Mouse (Mus musculus): Measurements from ENCODE around the gene Fam136a. TPM values are rescaled to one million over a fixed set of nuclear protein-coding genes. Genes with fewer than 3 reads are reported as not detected.

The Fam136a gene
- 40.8 and 47.3 TPM in 2 replicates for polyA plus RNA-seq (2012)

GRCm38 (mm10) chr6:86365371-86366124, at the start of gene Fam136a:
Fam136a (plus strand) TSS chr6:86365646.
- TF ChIP-seq GATA1 (IDR thresholded peaks at IDR 0.05; ENCODE audit: low read length): no peak

- no peak for TF ChIP-seq GATA1 (IDR thresholded peaks at IDR 0.05; ENCODE audit: low read length)
Measured at GRCm38 (mm10) chr6:86317066-86317465, 48.4 kb upstream of the Fam136a start.

DNA sequence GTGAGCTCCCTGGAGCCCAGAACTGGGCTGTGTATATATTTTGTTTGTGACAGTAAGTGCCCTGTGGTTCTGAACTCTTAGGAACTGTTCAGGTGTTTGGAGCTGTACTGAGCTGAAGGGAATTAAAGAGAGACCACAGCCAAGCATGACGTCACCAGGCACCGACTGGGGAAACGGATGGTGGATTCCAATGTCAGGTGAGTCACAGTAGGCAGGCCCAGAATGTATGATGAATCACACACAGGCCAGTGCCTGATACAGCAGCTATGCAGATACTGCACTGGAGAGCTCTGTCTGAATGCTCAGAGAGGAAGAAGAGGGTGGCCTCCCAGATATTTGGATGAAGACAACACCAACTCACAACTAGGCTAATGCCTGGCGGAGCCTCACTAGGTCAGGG, 46.6 kb upstream of the Fam136a start:
- TF ChIP-seq GATA1 (IDR thresholded peaks at IDR 0.05; ENCODE audit: low read length): no peak

DNA sequence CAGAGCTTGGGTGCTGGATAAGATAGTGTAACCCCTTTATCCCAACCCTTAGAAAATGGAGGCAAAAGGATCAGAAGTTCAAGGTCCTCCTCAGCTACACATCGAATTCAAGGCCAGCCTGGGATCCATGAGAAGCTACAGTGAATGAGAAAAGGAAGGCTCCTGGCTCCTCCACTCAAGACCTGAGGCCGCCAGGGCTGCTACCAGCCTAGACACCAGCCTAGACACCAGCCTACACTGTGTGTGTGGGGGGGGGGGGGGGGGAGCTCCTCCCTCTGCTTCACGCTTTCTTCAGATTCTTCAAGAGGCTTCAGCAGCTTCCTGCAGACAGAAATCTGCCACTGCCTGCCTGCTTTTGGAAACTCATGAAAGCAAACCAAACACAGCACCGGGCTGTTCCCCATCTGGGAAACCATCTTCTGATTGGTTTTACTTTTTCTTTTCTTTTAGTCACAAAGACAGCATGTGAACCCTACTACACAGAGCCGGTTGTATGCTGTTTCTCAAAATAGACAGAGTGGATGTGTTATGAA, 43.3 kb upstream of the Fam136a start:
- no peak for TF ChIP-seq GATA1 (IDR thresholded peaks at IDR 0.05; ENCODE audit: low read length)

- no peak for TF ChIP-seq GATA1 (IDR thresholded peaks at IDR 0.05; ENCODE audit: low read length)
Measured at GRCm38 (mm10) chr6:86322991-86323390, 42.5 kb upstream of the Fam136a start.

GRCm38 (mm10) chr6:86324400-86324799, 41.0 kb upstream of the Fam136a start:
- TF ChIP-seq GATA1 (IDR thresholded peaks at IDR 0.05; ENCODE audit: low read length): no peak

DNA sequence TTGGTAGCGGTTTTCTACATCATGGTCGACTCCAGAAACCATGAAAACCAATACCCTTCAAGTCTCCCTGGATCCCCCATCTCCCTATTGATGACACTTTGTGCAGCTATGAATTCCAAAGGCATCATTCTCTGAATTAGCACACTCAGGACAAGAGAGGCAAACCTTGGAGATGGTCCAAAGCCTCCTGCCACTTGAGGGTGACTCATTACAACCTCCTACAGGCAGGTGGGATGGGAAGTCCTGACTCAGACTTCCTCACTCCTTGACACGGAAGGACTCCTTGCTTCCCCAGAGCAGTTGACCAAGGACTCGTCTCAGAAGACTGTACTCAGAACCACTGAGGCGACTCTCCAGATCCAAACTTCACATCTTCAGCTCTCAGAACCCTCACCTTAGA, 39.8 kb upstream of the Fam136a start:
- TF ChIP-seq GATA1 (IDR thresholded peaks at IDR 0.05; ENCODE audit: low read length): no peak

DNA sequence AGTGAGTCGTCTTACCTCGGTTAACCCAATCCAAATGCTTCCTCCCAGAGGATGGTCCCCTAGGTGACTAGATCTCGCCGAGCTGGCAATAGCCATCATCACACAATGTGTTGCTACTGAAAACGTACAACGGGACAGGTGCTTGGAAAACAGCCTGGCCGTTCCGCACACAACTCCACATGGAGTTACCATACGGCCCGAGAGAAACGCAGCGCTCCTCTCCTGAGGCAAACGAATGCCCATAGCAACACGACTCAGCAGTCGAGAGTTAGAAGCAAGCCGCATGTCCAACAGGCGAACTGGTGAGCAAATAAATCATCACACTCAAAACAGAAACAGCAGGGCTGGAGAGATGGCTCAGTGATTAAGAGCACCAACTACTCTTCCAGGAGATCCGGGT, 38.6 kb upstream of the Fam136a start:
- no peak for TF ChIP-seq GATA1 (IDR thresholded peaks at IDR 0.05; ENCODE audit: low read length)

DNA sequence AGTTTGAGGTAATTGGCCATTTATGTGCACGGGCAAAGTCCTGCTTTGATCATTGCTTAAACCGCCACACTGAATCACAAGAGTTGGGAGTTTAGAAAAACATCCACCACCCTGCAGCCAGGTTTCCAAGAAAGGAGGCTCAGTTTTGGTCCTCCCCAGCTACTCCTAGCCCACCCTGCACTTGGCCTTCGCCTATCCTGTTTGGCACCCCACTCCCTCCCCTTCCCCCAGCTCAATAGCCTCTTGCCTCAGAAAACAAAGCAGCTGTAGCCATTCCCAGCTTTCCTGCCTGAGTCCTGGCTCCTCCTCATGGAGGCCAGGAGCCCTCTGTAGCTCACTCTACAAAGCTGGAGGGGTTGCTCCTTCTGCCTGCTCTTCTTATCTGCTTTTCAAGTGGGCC, 37.1 kb upstream of the Fam136a start:
- TF ChIP-seq GATA1 (IDR thresholded peaks at IDR 0.05; ENCODE audit: low read length): no peak

DNA sequence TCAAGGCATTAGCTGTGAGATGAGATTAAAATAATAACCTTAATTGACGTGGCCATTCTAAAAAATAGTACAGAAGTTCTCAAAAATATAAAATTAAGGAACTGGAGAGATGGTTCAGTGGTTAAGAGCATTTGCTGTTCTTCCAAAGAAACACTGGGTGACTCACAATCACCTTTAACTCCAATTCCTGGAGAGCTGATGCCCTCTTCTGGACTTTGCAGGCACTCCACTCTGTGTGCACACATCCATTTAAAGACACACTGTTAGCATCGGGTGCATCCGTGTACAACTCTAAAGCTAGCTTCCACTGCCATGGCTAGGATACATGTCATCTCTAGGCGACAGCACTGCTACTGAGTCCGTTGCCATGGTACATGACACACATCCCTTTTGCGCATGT, 35.5 kb upstream of the Fam136a start:
- TF ChIP-seq GATA1 (IDR thresholded peaks at IDR 0.05; ENCODE audit: low read length): no peak

DNA sequence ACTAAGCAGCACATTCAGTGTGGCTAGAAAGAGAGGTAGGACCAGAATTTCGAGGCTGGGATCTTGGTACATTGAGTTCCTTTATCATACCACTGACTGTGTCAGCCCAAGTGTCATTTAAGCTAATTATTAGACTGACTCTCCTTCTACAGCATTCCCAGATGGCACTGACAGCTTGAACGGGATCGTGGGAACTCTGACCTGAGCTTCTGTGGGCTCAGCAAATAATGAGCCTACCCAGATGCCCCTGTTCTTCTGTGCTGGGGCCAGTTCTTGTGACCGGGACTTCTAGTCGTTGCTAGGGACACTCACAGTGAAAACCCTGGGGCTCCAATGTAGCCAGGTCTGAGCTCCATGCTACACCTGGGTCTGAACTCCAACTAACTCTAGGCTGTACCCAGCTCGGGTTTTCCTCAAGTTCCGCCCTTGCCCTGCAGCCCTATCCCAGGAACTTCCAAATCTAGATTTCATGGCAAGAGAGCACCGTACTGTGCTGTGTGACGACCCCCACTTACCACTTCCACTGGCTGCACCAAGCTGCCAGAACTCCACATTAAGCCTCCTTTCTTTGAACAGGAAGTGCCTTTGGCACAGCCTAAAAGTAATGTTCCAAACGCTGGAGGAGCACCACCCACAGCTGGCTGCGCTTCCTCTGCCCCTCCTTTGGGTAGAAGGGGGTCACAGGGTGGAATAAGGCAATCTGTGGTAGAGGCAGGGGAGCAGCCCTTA, 30.2 kb upstream of the Fam136a start:
- TF ChIP-seq GATA1 (IDR thresholded peaks at IDR 0.05; ENCODE audit: low read length): no peak

- no peak for TF ChIP-seq GATA1 (IDR thresholded peaks at IDR 0.05; ENCODE audit: low read length)
Measured at GRCm38 (mm10) chr6:86335860-86336259, 29.6 kb upstream of the Fam136a start.

GRCm38 (mm10) chr6:86343656-86344055, 21.8 kb upstream of the Fam136a start:
- TF ChIP-seq GATA1 (IDR thresholded peaks at IDR 0.05; ENCODE audit: low read length): no peak

GRCm38 (mm10) chr6:86346063-86346462, 19.4 kb upstream of the Fam136a start:
- TF ChIP-seq GATA1 (IDR thresholded peaks at IDR 0.05; ENCODE audit: low read length): no peak

DNA sequence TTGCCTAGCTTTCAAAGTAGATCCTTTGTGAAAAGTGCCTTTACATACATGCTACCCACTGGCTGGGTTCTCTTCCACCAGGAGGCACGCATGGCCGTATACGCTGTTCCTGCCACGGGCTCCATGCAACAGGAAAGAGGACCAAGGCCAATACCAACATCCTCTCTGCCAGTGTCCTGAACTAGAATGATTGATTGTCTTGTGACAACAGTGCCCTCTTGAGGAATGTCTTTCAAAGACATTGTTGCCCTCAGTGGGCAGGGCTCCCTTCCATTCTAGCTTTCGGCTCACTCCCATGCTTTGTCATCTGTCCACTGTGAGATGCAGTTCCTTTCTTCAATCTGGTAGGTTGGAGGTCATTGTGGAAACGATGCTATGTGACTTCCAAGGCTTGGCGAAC, 16.2 kb upstream of the Fam136a start:
- no peak for TF ChIP-seq GATA1 (IDR thresholded peaks at IDR 0.05; ENCODE audit: low read length)

DNA sequence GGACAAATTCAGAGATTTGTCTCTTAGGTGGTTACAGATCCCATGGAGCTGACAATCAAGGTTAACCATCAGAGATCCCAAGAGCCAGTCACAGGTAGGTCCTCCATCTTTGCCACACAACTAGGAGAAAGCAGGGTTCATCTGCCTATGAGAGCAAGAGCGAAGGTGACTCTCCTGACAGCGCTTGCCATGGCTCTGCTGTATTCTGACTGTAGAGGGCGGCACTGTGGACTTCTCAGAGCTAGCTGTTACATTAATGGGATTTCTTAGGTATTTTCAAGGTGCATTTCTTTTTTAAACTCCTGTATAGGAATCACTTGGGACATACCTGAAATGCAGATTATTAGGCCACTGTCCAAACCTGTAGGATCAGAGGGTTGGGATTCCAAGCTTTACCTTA, 10.5 kb upstream of the Fam136a start:
- no peak for TF ChIP-seq GATA1 (IDR thresholded peaks at IDR 0.05; ENCODE audit: low read length)

GRCm38 (mm10) chr6:86356956-86357355, 8.5 kb upstream of the Fam136a start:
- no peak for TF ChIP-seq GATA1 (IDR thresholded peaks at IDR 0.05; ENCODE audit: low read length)
